Mouse (Mus musculus): Measurements from ENCODE around the gene Lrrc4c. TPM values are rescaled to one million over a fixed set of nuclear protein-coding genes. Genes with fewer than 3 reads are reported as not detected.

The Lrrc4c gene
- total and polyA plus RNA-seq, 3 experiments, result not detected

GRCm38 (mm10) chr2:96547171-96547570, 229.2 kb downstream of the Lrrc4c start:
- Histone ChIP-seq H3K27ac (ENCODE audit: insufficient read depth, low read depth) (no peak overlapping the region), H3K4me2 (ENCODE audit: insufficient read depth, low read depth, poor library complexity, severe bottlenecking) (no peak overlapping the region), H3K9ac (ENCODE audit: insufficient read depth, low read depth) (no peak overlapping the region), H3K9me3 (replicated peaks; ENCODE audit: low read length) (peaks cover 12% of the 10 kb centered on the region), H3K4me1 (ENCODE audit: control insufficient read depth in 1 of 2, insufficient read depth in 2 of 2) (no peaks in the 10 kb centered on the region), H3K79me2 (replicated peaks; ENCODE audit: control insufficient read depth, extremely low read depth, insufficient read depth, poor library complexity, severe bottlenecking) (no peaks in the 10 kb centered on the region), H3K27me3 (replicated peaks) (no peaks in the 10 kb centered on the region), H3K4me3 (replicated peaks in 1 of 3; ENCODE audit: low read depth in 2 of 3, low read length in 2 of 3, poor library complexity in 1 of 3) (no peak overlapping the region), H3K36me3 (replicated peaks in 1 of 2; ENCODE audit: control insufficient read depth in 1 of 2, insufficient read depth in 1 of 2, low read length in 1 of 2) (no peaks in the 10 kb centered on the region)
- dilution Hi-C loops (cut with MboI; ENCODE audit: extremely low pct_ligation_motif_present, extremely low pct_unique_long_range_greater_than_20kb, low sequenced_read_pairs), result no loop called here
- in situ Hi-C loops (cut with MboI; ENCODE audit: low pct_ligation_motif_present, low pct_unique_long_range_greater_than_20kb, low sequenced_read_pairs), result no loop called here
- DNase-seq (ENCODE audit: extremely low read depth), result no peak
- TF ChIP-seq UBTF (IDR thresholded peaks at IDR 0.05; ENCODE audit: low read depth, low read length) (no peak), MAX (IDR thresholded peaks at IDR 0.05; ENCODE audit: low read length) (no peak), MAFK (IDR thresholded peaks at IDR 0.05; ENCODE audit: insufficient replicate concordance, low read length) (no peak), TBP (conservative IDR thresholded peaks at IDR 0.05; ENCODE audit: low read depth, low read length) (no peak), MAZ (IDR thresholded peaks at IDR 0.05; ENCODE audit: low read depth, low read length) (no peak), MEF2A (IDR thresholded peaks at IDR 0.05; ENCODE audit: borderline replicate concordance, low read depth, low read length) (no peak), ETS1 (conservative IDR thresholded peaks at IDR 0.05; ENCODE audit: low read depth, low read length) (no peak), MYC (IDR thresholded peaks at IDR 0.05; ENCODE audit: low read depth, low read length) (no peak), TCF12 (IDR thresholded peaks at IDR 0.05; ENCODE audit: low read depth, low read length) (no peak), ZKSCAN1 (IDR thresholded peaks at IDR 0.05; ENCODE audit: borderline replicate concordance, low read depth, low read length) (no peak), POLR2AphosphoS2 (IDR thresholded peaks at IDR 0.05; ENCODE audit: low read depth, low read length) (no peak)

GRCm38 (mm10) chr2:96573755-96574154, 255.8 kb downstream of the Lrrc4c start:
- no peak overlapping the region for H3K4me2 ChIP-seq (ENCODE audit: insufficient read depth, low read depth, poor library complexity, severe bottlenecking)
- dilution Hi-C loops (cut with MboI; ENCODE audit: extremely low pct_ligation_motif_present, extremely low pct_unique_long_range_greater_than_20kb, low sequenced_read_pairs), result no loop called here
- no peaks in the 10 kb centered on the region for H3K79me2 ChIP-seq (replicated peaks; ENCODE audit: control insufficient read depth, extremely low read depth, insufficient read depth, poor library complexity, severe bottlenecking)

GRCm38 (mm10) chr2:96577701-96578100, 259.7 kb downstream of the Lrrc4c start:
- no peak for TF ChIP-seq HCFC1 (IDR thresholded peaks at IDR 0.05; ENCODE audit: low read depth, low read length)
- no peak for TF ChIP-seq MAFK (IDR thresholded peaks at IDR 0.05; ENCODE audit: insufficient replicate concordance, low read length)
- no peak for TF ChIP-seq ZMIZ1 (IDR thresholded peaks at IDR 0.05; ENCODE audit: low read depth, low read length)
- TF ChIP-seq TCF12 (IDR thresholded peaks at IDR 0.05; ENCODE audit: low read depth, low read length), result no peak
- no peak for TF ChIP-seq KAT2A (IDR thresholded peaks at IDR 0.05; ENCODE audit: insufficient replicate concordance, low read length)
- TF ChIP-seq MEF2A (IDR thresholded peaks at IDR 0.05; ENCODE audit: borderline replicate concordance, low read depth, low read length), result no peak
- no peak for TF ChIP-seq JUN (IDR thresholded peaks at IDR 0.05; ENCODE audit: insufficient read depth, low read depth, low read length)
- TF ChIP-seq UBTF (IDR thresholded peaks at IDR 0.05; ENCODE audit: low read depth, low read length), result no peak
- TF ChIP-seq NRF1 (IDR thresholded peaks at IDR 0.05; ENCODE audit: low read depth, low read length), result no peak
- no peak for TF ChIP-seq MYC (IDR thresholded peaks at IDR 0.05; ENCODE audit: low read depth, low read length)
- TF ChIP-seq SIN3A (IDR thresholded peaks at IDR 0.05; ENCODE audit: low read length), result no peak
- TF ChIP-seq CTCF (conservative IDR thresholded peaks at IDR 0.05 in 1 of 2, IDR thresholded peaks at IDR 0.05 in 1 of 2; ENCODE audit: low read depth in 2 of 2, low read length in 2 of 2), result no peak
- no peak for TF ChIP-seq MXI1 (IDR thresholded peaks at IDR 0.05; ENCODE audit: low read depth, low read length)
- dilution Hi-C loops (cut with MboI; ENCODE audit: extremely low pct_ligation_motif_present, extremely low pct_unique_long_range_greater_than_20kb, low sequenced_read_pairs) (no loop called here), in situ Hi-C loops (cut with MboI; ENCODE audit: low pct_ligation_motif_present, low pct_unique_long_range_greater_than_20kb, low sequenced_read_pairs) (no loop called here)
- H3K4me3 ChIP-seq (replicated peaks in 1 of 3; ENCODE audit: low read depth in 2 of 3, low read length in 2 of 3, poor library complexity in 1 of 3), result no peak overlapping the region
- no peak for DNase-seq (ENCODE audit: extremely low read depth)
- no peaks in the 10 kb centered on the region for H3K79me2 ChIP-seq (replicated peaks; ENCODE audit: control insufficient read depth, extremely low read depth, insufficient read depth, poor library complexity, severe bottlenecking)
- no peak overlapping the region for H3K27ac ChIP-seq (ENCODE audit: insufficient read depth, low read depth)
- H3K9ac ChIP-seq (ENCODE audit: insufficient read depth, low read depth), result no peak overlapping the region
- no peaks in the 10 kb centered on the region for H3K27me3 ChIP-seq (replicated peaks)
- H3K4me2 ChIP-seq (ENCODE audit: insufficient read depth, low read depth, poor library complexity, severe bottlenecking), result no peak overlapping the region
- H3K9me3 ChIP-seq (replicated peaks; ENCODE audit: low read length), result peaks cover 19% of the 10 kb centered on the region
- no peaks in the 10 kb centered on the region for H3K4me1 ChIP-seq (ENCODE audit: control insufficient read depth in 1 of 2, insufficient read depth in 2 of 2)
- no peaks in the 10 kb centered on the region for H3K36me3 ChIP-seq (replicated peaks in 1 of 2; ENCODE audit: control insufficient read depth in 1 of 2, insufficient read depth in 1 of 2, low read length in 1 of 2)

More at GRCm38 (mm10) chr2:96573755-96574154, 255.8 kb downstream of the Lrrc4c start:
- Histone ChIP-seq H3K36me3 (replicated peaks in 1 of 2; ENCODE audit: control insufficient read depth in 1 of 2, insufficient read depth in 1 of 2, low read length in 1 of 2) (no peaks in the 10 kb centered on the region), H3K27me3 (replicated peaks) (no peaks in the 10 kb centered on the region), H3K27ac (ENCODE audit: insufficient read depth, low read depth) (no peak overlapping the region), H3K4me3 (replicated peaks in 1 of 3; ENCODE audit: low read depth in 2 of 3, low read length in 2 of 3, poor library complexity in 1 of 3) (no peak overlapping the region), H3K4me1 (ENCODE audit: control insufficient read depth in 1 of 2, insufficient read depth in 2 of 2) (no peaks in the 10 kb centered on the region), H3K9me3 (replicated peaks; ENCODE audit: low read length) (peaks cover 13% of the 10 kb centered on the region), H3K9ac (ENCODE audit: insufficient read depth, low read depth) (no peak overlapping the region)
- in situ Hi-C loops (cut with MboI; ENCODE audit: low pct_ligation_motif_present, low pct_unique_long_range_greater_than_20kb, low sequenced_read_pairs), result no loop called here
- DNase-seq (ENCODE audit: extremely low read depth), result no peak
- TF ChIP-seq E2F4 (IDR thresholded peaks at IDR 0.05; ENCODE audit: insufficient replicate concordance, low read depth, low read length) (no peak), MAFK (IDR thresholded peaks at IDR 0.05; ENCODE audit: insufficient replicate concordance, low read length) (peak; percentile 79), BHLHE40 (IDR thresholded peaks at IDR 0.05; ENCODE audit: low read depth, low read length) (no peak)

Data from CH12.LX (cell line).